Mouse (Mus musculus) midbrain, embryonic 11.5 days (tissue): ENCODE measurements around the gene Rptor. TPM values are rescaled to one million over a fixed set of nuclear protein-coding genes. Genes with fewer than 3 reads are reported as not detected.

Experiments used
- ATAC-seq: fragments of 200-750 bp; cut with Nextera tagmentation; 2 replicates; pipeline ENCODE4 v1.8.0; 2017; ENCODE audit warnings: moderate TSS enrichment, moderate library complexity; ENCODE audit not compliant: low FRiP score
- DNase-seq: peaks from one replicate; pipeline ENCODE4 v3.0.0; 2015; ENCODE audit warnings: low spot score; ENCODE audit errors: missing footprints
- H3K27ac ChIP-seq: fragments of 300-500 bp; sonication (generic); 2 replicates; pipeline ENCODE4 v1.5.1; 2014; ENCODE audit warnings: low read depth, low read length
- H3K27me3 ChIP-seq: fragments of 300-500 bp; sonication (generic); 2 replicates; pipeline ENCODE4 v1.6.1; 2014; ENCODE audit warnings: mild to moderate bottlenecking, low read length, moderate library complexity, mixed read lengths; ENCODE audit not compliant: control insufficient read depth, insufficient read depth
- H3K36me3 ChIP-seq: fragments of 300-500 bp; sonication (generic); 2 replicates; pipeline ENCODE4 v1.6.1; 2014; ENCODE audit warnings: mild to moderate bottlenecking, low read length, moderate library complexity, mixed read lengths; ENCODE audit not compliant: control insufficient read depth, insufficient read depth
- H3K4me1 ChIP-seq: fragments of 300-500 bp; sonication (generic); 2 replicates; pipeline ENCODE4 v1.6.1; 2014; ENCODE audit warnings: low read length; ENCODE audit not compliant: control insufficient read depth, insufficient read depth
- H3K4me2 ChIP-seq: fragments of 300-500 bp; sonication (generic); 2 replicates; pipeline ENCODE4 v1.6.1; 2014; ENCODE audit warnings: mild to moderate bottlenecking, moderate library complexity
- H3K4me3 ChIP-seq: fragments of 300-500 bp; sonication (generic); 2 replicates; pipeline ENCODE4 v1.5.1; 2014; ENCODE audit warnings: low read depth, low read length
- H3K9ac ChIP-seq: fragments of 300-500 bp; sonication (generic); 2 replicates; pipeline ENCODE4 v1.6.1; 2014; ENCODE audit warnings: low read length
- H3K9me3 ChIP-seq: fragments of 300-500 bp; sonication (generic); 2 replicates; pipeline ENCODE4 v1.6.1; 2016; ENCODE audit warnings: low read length; ENCODE audit not compliant: control insufficient read depth
- WGBS: fragments of 180-500 bp; shearing (Covaris S2); extraction: QIAGEN DNeasy Blood & Tissue Kit; methylation state at CpG from one replicate; pipeline ENCODE4 v1.1.7; 2014; 5-methylcytosine and 5-hydroxymethylcytosine counted together
- polyA plus RNA-seq: library from polyadenylated mRNA; unstranded; fragments of >200 nt; fragmentation: Nextera tagmentation; extraction: Ambion mirVana; gene quantifications from 2 replicates; pipeline ENCODE4 v1.2.1, GENCODE M21; 2014

Gene Rptor
- polyA plus RNA-seq, 1 experiment from 2014 or later: 11.1 TPM

DNA sequence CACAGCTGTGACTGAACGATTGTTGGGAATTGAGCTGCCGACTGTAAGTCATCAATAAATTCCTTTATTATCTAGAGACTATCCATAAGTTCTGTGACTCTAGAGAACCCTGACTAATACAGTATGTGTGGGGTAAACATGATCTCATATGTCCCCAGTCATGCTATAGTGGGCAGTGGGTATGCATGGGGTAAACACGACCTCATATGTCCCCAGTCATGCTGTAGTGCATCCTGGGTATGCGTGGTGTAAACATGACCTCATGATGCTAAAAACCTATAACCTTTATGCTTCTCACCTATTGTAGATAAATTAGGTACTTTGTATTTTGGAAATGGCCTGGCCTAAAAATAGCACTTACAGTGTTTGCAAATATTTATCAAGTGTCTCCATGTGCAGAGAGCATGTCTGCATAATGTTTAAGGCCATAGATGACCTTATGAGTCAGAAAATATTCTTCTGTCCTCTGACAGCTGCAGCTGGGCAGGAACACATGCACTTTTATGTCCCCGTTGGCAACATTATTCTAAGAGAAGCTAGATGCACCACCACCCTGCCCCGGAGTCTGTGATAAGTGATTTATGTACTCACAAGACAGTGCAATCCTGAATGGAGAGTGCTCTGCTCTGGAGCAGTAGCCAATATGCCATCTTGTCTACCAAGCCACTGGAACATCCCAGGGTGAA is 102.8 kb downstream of the Rptor start:
- Histone ChIP-seq H3K27me3 (no peaks in the 10 kb centered on the region), H3K9ac (no peak overlapping the region), H3K4me3 (no peak overlapping the region), H3K9me3 (no peaks in the 10 kb centered on the region), H3K36me3 (no peaks in the 10 kb centered on the region), H3K4me2 (no peak overlapping the region), H3K4me1 (peaks cover 3% of the 10 kb centered on the region; the same call in 1 of the 2 replicates), H3K27ac (no peak overlapping the region)
- WGBS: 88% methylated on average over 4 of the region's 6 CpGs
- no peak for ATAC-seq
- no peak for DNase-seq

DNA sequence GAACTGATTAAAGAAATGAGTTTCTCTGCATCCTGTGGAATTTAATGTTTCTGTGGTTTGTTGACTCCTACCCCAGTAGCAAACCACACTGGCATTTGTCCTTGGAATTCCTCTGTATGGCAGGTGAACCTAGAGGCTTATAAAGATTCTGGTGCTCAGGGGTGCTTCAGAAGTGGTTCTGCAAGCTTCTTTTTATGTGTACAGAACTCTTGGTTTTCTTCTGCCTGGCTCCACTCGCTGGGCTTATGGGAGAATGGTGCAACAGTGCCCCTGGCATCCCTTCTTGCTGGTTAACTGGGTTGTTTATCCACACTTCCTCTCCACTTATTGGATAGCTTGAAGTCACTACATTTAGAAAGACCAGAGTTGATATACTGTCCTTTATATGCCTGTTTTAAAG is 104.6 kb downstream of the Rptor start:
- Histone ChIP-seq H3K36me3 (no peaks in the 10 kb centered on the region), H3K4me1 (peaks cover 3% of the 10 kb centered on the region; the same call in 1 of the 2 replicates), H3K9me3 (no peaks in the 10 kb centered on the region), H3K27me3 (no peaks in the 10 kb centered on the region), H3K4me2 (no peak overlapping the region), H3K4me3 (no peak overlapping the region), H3K27ac (no peak overlapping the region), H3K9ac (no peak overlapping the region)
- 90% methylated on average over 1 of the region's 1 CpGs for WGBS
- ATAC-seq: no peak
- DNase-seq: no peak

DNA sequence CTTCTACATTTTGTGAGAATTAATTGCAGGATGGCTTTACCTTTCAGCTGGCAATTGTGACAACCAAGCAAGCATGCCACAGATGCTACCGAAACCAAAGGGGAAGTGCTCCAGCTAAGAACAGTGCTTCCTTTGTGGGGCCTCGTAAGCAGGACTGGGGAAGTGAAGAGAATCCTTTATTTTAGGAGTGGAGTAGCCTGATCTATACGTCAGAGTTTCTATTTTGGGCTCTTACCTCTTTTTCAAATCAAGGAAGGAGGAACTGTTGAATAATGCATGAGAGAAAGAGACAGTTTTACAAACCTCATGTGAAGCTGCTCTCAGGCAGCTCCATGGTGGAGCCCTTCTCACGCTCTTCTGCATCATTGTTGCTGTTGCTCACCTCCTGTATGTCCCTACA is 106.5 kb downstream of the Rptor start:
- peaks cover 3% of the 10 kb centered on the region; the same call in 1 of the 2 replicates for H3K4me1 ChIP-seq
- no peak overlapping the region for H3K9ac ChIP-seq
- no peak overlapping the region for H3K4me2 ChIP-seq
- H3K27me3 ChIP-seq: no peaks in the 10 kb centered on the region
- ATAC-seq (no peak), DNase-seq (no peak)
- H3K4me3 ChIP-seq: no peak overlapping the region
- no peaks in the 10 kb centered on the region for H3K9me3 ChIP-seq
- no peaks in the 10 kb centered on the region for H3K36me3 ChIP-seq
- 60% methylated on average over 4 of the region's 4 CpGs for WGBS
- no peak overlapping the region for H3K27ac ChIP-seq

DNA sequence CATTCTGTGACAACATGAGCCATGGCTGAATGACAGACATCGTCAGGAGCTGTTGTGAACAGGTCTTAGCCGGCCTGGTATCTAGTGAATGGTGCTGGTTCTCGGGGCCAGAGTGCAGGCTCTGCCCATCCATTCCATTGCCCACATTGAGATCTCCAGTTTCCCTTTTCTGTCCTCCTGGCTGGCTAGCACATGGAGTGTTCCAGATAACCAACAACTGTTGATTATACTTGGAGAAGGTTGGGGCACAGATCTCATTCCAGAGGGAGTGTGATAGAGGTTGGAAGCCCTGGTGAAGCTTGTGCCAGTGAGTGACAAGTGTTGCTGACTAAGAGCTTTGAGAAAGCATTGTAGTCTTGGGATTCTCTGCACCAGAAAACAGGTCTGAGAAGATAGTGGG is 107.6 kb downstream of the Rptor start:
- Histone ChIP-seq H3K4me1 (peaks cover 6% of the 10 kb centered on the region; the same call in 1 of the 2 replicates), H3K4me3 (no peak overlapping the region), H3K4me2 (no peak overlapping the region), H3K27me3 (no peaks in the 10 kb centered on the region), H3K9me3 (no peaks in the 10 kb centered on the region), H3K9ac (no peak overlapping the region), H3K36me3 (no peaks in the 10 kb centered on the region), H3K27ac (no peak overlapping the region)
- DNase-seq (no peak), ATAC-seq (no peak)
- 91% methylated on average over 3 of the region's 3 CpGs for WGBS

DNA sequence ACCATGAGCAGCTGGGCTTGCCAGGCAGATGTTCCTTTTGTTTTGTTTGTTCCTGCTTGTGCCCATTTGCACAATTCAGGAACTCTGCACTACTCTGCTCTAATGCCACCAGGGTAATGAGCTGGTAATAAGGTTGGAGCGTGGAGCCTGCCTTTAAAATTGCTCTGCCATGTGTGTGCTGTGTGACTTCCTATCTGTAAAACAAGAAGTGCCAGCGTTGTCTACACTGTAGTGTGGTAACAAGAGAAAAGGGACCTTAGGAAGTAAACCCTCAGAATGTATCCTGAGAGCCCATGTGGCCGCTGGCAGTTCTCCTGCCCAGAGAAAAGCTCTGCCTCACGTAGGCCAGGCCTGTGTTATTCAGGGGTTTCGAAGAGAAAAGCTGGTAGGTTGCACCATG is 108.1 kb downstream of the Rptor start:
- H3K27ac ChIP-seq: no peak overlapping the region
- no peaks in the 10 kb centered on the region for H3K9me3 ChIP-seq
- ATAC-seq (no peak), DNase-seq (no peak)
- no peak overlapping the region for H3K9ac ChIP-seq
- no peaks in the 10 kb centered on the region for H3K27me3 ChIP-seq
- no peaks in the 10 kb centered on the region for H3K36me3 ChIP-seq
- H3K4me2 ChIP-seq: no peak overlapping the region
- no peak overlapping the region for H3K4me3 ChIP-seq
- 95% methylated on average over 5 of the region's 5 CpGs for WGBS
- peaks cover 9% of the 10 kb centered on the region; the same call in 1 of the 2 replicates for H3K4me1 ChIP-seq

DNA sequence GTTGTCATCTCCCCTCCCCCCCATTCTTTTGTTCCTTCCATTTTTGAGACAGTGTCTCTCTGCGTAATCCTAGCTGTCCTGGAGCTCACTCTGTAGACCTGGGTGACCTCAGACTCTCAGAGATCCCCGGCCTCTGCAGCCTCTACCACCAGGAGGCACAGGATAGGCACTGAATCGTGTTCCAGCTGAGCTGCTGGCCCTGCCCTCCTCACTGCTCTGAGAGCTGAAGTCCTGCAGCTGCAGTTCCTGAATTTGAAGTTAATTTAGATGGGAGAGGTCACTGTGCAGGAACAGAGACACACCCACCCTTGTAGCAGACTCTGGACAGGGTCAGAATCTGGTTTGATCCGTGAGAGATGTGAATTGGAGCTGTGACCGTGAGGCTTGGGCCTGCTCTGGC is 112.7 kb downstream of the Rptor start:
- H3K27ac ChIP-seq: no peak overlapping the region
- H3K9me3 ChIP-seq: no peaks in the 10 kb centered on the region
- no peak overlapping the region for H3K9ac ChIP-seq
- no peak for DNase-seq
- peaks cover 6% of the 10 kb centered on the region; the same call in 1 of the 2 replicates for H3K4me1 ChIP-seq
- no peak for ATAC-seq
- H3K27me3 ChIP-seq: no peaks in the 10 kb centered on the region
- WGBS: 31% methylated on average over 5 of the region's 5 CpGs
- no peaks in the 10 kb centered on the region for H3K36me3 ChIP-seq
- H3K4me3 ChIP-seq: no peak overlapping the region
- no peak overlapping the region for H3K4me2 ChIP-seq

DNA sequence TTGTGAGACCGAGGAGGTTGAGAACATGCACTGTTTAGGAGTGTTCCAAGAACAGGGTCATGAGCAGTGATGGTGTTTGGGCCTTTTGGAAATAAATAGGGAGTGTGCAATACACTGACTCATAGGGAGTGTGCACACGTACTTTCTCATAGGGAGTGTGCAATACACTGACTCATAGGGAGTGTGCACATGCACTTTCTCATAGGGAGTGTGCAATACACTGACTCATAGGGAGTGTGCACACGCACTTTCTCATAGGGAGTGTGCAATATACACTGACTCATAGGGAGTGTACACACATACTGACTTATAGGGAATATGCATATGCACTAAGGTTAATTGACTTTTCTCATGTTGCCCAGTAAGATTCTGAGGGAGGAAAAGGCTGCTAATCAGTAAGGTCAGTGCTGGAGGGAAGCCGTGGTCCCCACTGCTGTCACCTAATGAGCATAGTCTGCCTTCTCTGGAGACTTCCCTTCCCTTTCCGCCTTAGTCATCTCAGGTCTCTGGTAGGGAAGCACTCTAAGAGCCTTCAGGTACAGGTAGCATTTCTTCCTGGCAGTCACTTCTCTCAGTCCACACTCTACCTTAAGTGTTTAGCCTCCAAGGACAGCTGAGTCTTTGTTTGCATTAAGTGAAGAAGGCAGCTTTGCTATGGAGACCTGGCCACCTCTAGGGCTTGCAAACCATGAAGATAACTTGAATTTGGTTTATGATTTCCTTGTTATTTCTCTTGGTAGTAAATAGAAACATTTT is 113.3 kb downstream of the Rptor start:
- H3K36me3 ChIP-seq: no peaks in the 10 kb centered on the region
- DNase-seq (no peak), ATAC-seq (no peak)
- H3K4me3 ChIP-seq: no peak overlapping the region
- H3K9me3 ChIP-seq: no peaks in the 10 kb centered on the region
- peaks cover 6% of the 10 kb centered on the region; the same call in 1 of the 2 replicates for H3K4me1 ChIP-seq
- 91% methylated on average over 5 of the region's 5 CpGs for WGBS
- H3K27ac ChIP-seq: no peak overlapping the region
- no peak overlapping the region for H3K9ac ChIP-seq
- no peaks in the 10 kb centered on the region for H3K27me3 ChIP-seq
- H3K4me2 ChIP-seq: no peak overlapping the region

DNA sequence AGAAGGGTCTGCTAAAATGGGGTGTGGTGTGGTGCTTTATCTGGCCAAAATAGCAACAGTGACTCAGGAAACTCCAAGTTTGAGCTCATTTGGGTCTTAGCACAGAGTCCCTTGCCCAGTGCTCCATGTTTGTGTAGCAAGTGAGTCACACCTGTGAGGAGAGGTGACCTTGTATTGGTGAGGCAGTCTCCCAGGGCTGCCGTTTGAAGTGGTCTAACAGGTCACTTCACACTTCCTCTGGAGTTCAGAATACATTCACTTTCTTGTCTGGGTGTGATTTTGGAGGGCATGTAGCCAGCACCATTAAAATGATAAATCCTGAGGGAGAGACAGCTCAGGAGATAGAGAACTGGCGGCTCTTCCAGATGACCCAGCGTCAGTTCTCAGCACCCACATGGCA is 115.4 kb downstream of the Rptor start:
- Histone ChIP-seq H3K9me3 (no peaks in the 10 kb centered on the region), H3K4me1 (peaks cover 6% of the 10 kb centered on the region; the same call in 1 of the 2 replicates), H3K36me3 (no peaks in the 10 kb centered on the region), H3K27ac (no peak overlapping the region), H3K4me2 (no peak overlapping the region), H3K27me3 (no peaks in the 10 kb centered on the region), H3K9ac (no peak overlapping the region), H3K4me3 (no peak overlapping the region)
- no peak for DNase-seq
- 97% methylated on average over 3 of the region's 3 CpGs for WGBS
- no peak for ATAC-seq
